7 mouse cellular contexts compared by ENCODE assay signal in genomic region chr8:91069834-91070233, GRCm38 (mm10). TPM values are rescaled to one million over a fixed set of nuclear protein-coding genes. Genes with fewer than 3 reads are reported as not detected.
DNase-seq lines count a peak whose midpoint lies in the region; ATAC-seq and TF ChIP-seq lines count a peak whose summit lies in the region.

TSS of gene Rbl2 (plus strand) at chr8:91070057.

- no peaks in the 10 kb centered on the region for H3K9me3 ChIP-seq in embryonic facial prominence, embryonic 10.5 days
- H3K9me3 ChIP-seq in intestine, postnatal 0 days (ENCODE audit: control insufficient read depth): no peaks in the 10 kb centered on the region
- H3K9me3 ChIP-seq in midbrain, embryonic 12.5 days: no peaks in the 10 kb centered on the region

- H3K36me3 ChIP-seq in embryonic facial prominence, embryonic 10.5 days (replicated peaks): no peaks in the 10 kb centered on the region
- peaks cover 4% of the 10 kb centered on the region; the same call in 1 of the 2 replicates for H3K36me3 ChIP-seq in intestine, postnatal 0 days (ENCODE audit: control insufficient read depth, insufficient read depth)
- H3K36me3 ChIP-seq in midbrain, embryonic 12.5 days: no peaks in the 10 kb centered on the region
- peaks cover 2% of the 10 kb centered on the region; the same call in 1 of the 2 replicates for H3K36me3 ChIP-seq in small intestine, adult 2 months (ENCODE audit: control insufficient read depth, insufficient read depth, low read length)

- peak; percentile 97 for DNase-seq in adrenal gland, postnatal 10 days
- DNase-seq in embryonic facial prominence, embryonic 10.5 days (ENCODE audit: low spot score): peak; percentile 92
- peak; percentile 74 for DNase-seq in gonadal fat pad, adult 2 months (ENCODE audit: low read depth)
- peak; percentile 95 for DNase-seq in left cerebral cortex, postnatal 4 days

- H3K9ac ChIP-seq in intestine, postnatal 0 days (ENCODE audit: low read depth, low read length): peak within 1 kb of the TSS; percentile 88
- H3K9ac ChIP-seq in midbrain, embryonic 12.5 days (replicated peaks): peak within 1 kb of the TSS; percentile 65

- peaks cover 24% of the 10 kb centered on the region for H3K4me1 ChIP-seq in embryonic facial prominence, embryonic 10.5 days
- H3K4me1 ChIP-seq in intestine, postnatal 0 days (replicated peaks; ENCODE audit: control insufficient read depth, insufficient read depth, low read length): peaks cover 8% of the 10 kb centered on the region; the same call in 1 of the 2 replicates
- peaks cover 22% of the 10 kb centered on the region for H3K4me1 ChIP-seq in midbrain, embryonic 12.5 days
- H3K4me1 ChIP-seq in small intestine, adult 2 months (ENCODE audit: control insufficient read depth, insufficient read depth, insufficient read length, low read length): peaks cover 11% of the 10 kb centered on the region

- peak; percentile 41 for TF ChIP-seq POLR2A in small intestine, adult 2 months (IDR thresholded peaks at IDR 0.05; ENCODE audit: low read depth, low read length)

- H3K27ac ChIP-seq in embryonic facial prominence, embryonic 10.5 days (replicated peaks): peak within 1 kb of the TSS; percentile 85
- H3K27ac ChIP-seq in intestine, postnatal 0 days (ENCODE audit: low read depth, low read length): peak within 1 kb of the TSS; percentile 94
- peak within 1 kb of the TSS; percentile 50 for H3K27ac ChIP-seq in midbrain, embryonic 12.5 days (replicated peaks)
- peak within 1 kb of the TSS; percentile 88 for H3K27ac ChIP-seq in small intestine, adult 2 months (ENCODE audit: insufficient read depth, low read depth, low read length)

- under 1% methylated on average over 25 of the region's 25 CpGs for WGBS in embryonic facial prominence, embryonic 10.5 days
- under 1% methylated on average over 25 of the region's 25 CpGs for WGBS in intestine, postnatal 0 days
- 2% methylated on average over 25 of the region's 25 CpGs for WGBS in midbrain, embryonic 12.5 days
- 1% methylated on average over 25 of the region's 25 CpGs for WGBS in small intestine, adult 2 months

- peak within 1 kb of the TSS; percentile 79 for H3K4me2 ChIP-seq in intestine, postnatal 0 days (replicated peaks; ENCODE audit: low read depth)
- peak within 1 kb of the TSS; percentile 56 for H3K4me2 ChIP-seq in midbrain, embryonic 12.5 days (replicated peaks)

- no peak for TF ChIP-seq CTCF in intestine, postnatal 0 days (IDR thresholded peaks at IDR 0.05; ENCODE audit: low read depth)
- no peak for TF ChIP-seq CTCF in small intestine, adult 2 months (IDR thresholded peaks at IDR 0.05; ENCODE audit: extremely low read depth, insufficient read length, insufficient replicate concordance, low read depth, low read length)

- peak within 1 kb of the TSS; percentile 92 for H3K4me3 ChIP-seq in embryonic facial prominence, embryonic 10.5 days
- H3K4me3 ChIP-seq in intestine, postnatal 0 days (ENCODE audit: low read depth, low read length): peak within 1 kb of the TSS; percentile 91
- H3K4me3 ChIP-seq in midbrain, embryonic 12.5 days: peak within 1 kb of the TSS; percentile 58
- peak within 1 kb of the TSS; percentile 88 for H3K4me3 ChIP-seq in small intestine, adult 2 months (ENCODE audit: low read depth, low read length)

- ATAC-seq in intestine, postnatal 0 days: peak; percentile 95
- peak; percentile 97 for ATAC-seq in midbrain, embryonic 12.5 days (ENCODE audit: low FRiP score, low read depth)

- intact Hi-C loops in left cerebral cortex, postnatal 4 days (cut with DNase I): no loop called here

- H3K27me3 ChIP-seq in embryonic facial prominence, embryonic 10.5 days (replicated peaks; ENCODE audit: low read depth, poor library complexity, severe bottlenecking): no peaks in the 10 kb centered on the region
- no peaks in the 10 kb centered on the region for H3K27me3 ChIP-seq in intestine, postnatal 0 days (replicated peaks; ENCODE audit: control insufficient read depth, insufficient read depth, low read length)
- H3K27me3 ChIP-seq in midbrain, embryonic 12.5 days: no peaks in the 10 kb centered on the region
- no peaks in the 10 kb centered on the region for H3K27me3 ChIP-seq in small intestine, adult 2 months (ENCODE audit: control insufficient read depth, insufficient read depth, low read length)

RNA-seq across cellular contexts. Expression of gene Rbl2, which starts in this region (rescaled TPM):
- 10 to 100 TPM; 29.5 to 35.9 TPM for total RNA-seq in adrenal gland, postnatal 10 days (2021)
- polyA plus RNA-seq in embryonic facial prominence, embryonic 10.5 days (2016; fragmentation: Nextera tagmentation; extraction: Ambion mirVana): 7.6 and 8.4 TPM in 2 replicates
- polyA plus RNA-seq in gonadal fat pad, adult 2 months (2012; rRNA removed): 24.5 and 27.3 TPM in 2 replicates
- polyA plus RNA-seq in intestine, postnatal 0 days (2015; fragmentation: Nextera tagmentation; extraction: Ambion mirVana): 6.5 and 7.3 TPM in 2 replicates
- 10 to 100 TPM; 32.1 to 34.1 TPM for total RNA-seq in left cerebral cortex, postnatal 4 days (2021)
- 16.5 and 19.1 TPM in 2 replicates for polyA plus RNA-seq in midbrain, embryonic 12.5 days (2016; fragmentation: Nextera tagmentation; extraction: Ambion mirVana)
- polyA plus RNA-seq in small intestine, adult 2 months (2012; rRNA removed): 5.4 and 10.3 TPM in 2 replicates

Comparison
In these comparisons a context has a peak if more than half of its experiments do, and no peak if none do; other contexts are left out.
1. Peak in every context shown above with its lines: DNase-seq, ATAC-seq, H3K4me3 ChIP-seq and H3K27ac ChIP-seq.